Mouse (Mus musculus) neural tube, embryonic 11.5 days (tissue): ENCODE measurements at regions not wholly inside any gene's neighbourhood (a gene's known extent, or its start where the extent isn't known, plus 50 kb on each side); places are given as distances from the start of the nearest gene placed in this dataset.

Experiments used
- ATAC-seq: fragments of 200-750 bp; cut with Nextera tagmentation; 2 replicates; pipeline ENCODE4 v1.8.0; 2017; ENCODE audit warnings: moderate number of reproducible peaks, mild to moderate bottlenecking, moderate TSS enrichment, moderate library complexity; ENCODE audit not compliant: insufficient read depth, low FRiP score, low TSS enrichment
- DNase-seq: peaks from one replicate; pipeline ENCODE4 v3.0.0-alpha.2; 2015; ENCODE audit warnings: low spot score
- H3K27ac ChIP-seq: fragments of 300-500 bp; sonication (generic); 2 replicates; pipeline ENCODE4 v1.5.1; 2014; ENCODE audit warnings: low read depth, mild to moderate bottlenecking, low read length
- H3K27me3 ChIP-seq: fragments of 300-500 bp; sonication (generic); 2 replicates; pipeline ENCODE4 v1.6.1; 2014; ENCODE audit warnings: mild to moderate bottlenecking, low read length, mixed read lengths; ENCODE audit not compliant: control insufficient read depth, insufficient read depth
- H3K36me3 ChIP-seq: fragments of 300-500 bp; sonication (generic); 2 replicates; pipeline ENCODE4 v1.6.1; 2014; ENCODE audit warnings: mild to moderate bottlenecking, low read length, moderate library complexity, mixed read lengths; ENCODE audit not compliant: control insufficient read depth, insufficient read depth
- H3K4me1 ChIP-seq: fragments of 300-500 bp; sonication (generic); 2 replicates; pipeline ENCODE4 v1.6.1; 2014; ENCODE audit warnings: low read length, mixed read lengths; ENCODE audit not compliant: control insufficient read depth, insufficient read depth
- H3K4me2 ChIP-seq: fragments of 300-500 bp; sonication (generic); 2 replicates; pipeline ENCODE4 v1.6.1; 2014; ENCODE audit warnings: low read depth, mild to moderate bottlenecking, moderate library complexity
- H3K4me3 ChIP-seq: fragments of 300-500 bp; sonication (generic); 2 replicates; pipeline ENCODE4 v1.5.1; 2014; ENCODE audit warnings: low read depth, low read length
- H3K9ac ChIP-seq: fragments of 300-500 bp; sonication (generic); 2 replicates; pipeline ENCODE4 v1.6.1; 2014; ENCODE audit warnings: mild to moderate bottlenecking, low read length
- H3K9me3 ChIP-seq: fragments of 300-500 bp; sonication (generic); 2 replicates; pipeline ENCODE4 v1.6.1; 2016; ENCODE audit warnings: low read length; ENCODE audit not compliant: control insufficient read depth
- WGBS: fragments of 180-500 bp; shearing (Covaris S2); extraction: QIAGEN DNeasy Blood & Tissue Kit; methylation state at CpG from one replicate; pipeline ENCODE4 v1.1.7; 2014; 5-methylcytosine and 5-hydroxymethylcytosine counted together

GRCm38 (mm10) chr10:37501043-37501442 is 362.3 kb upstream of the Marcks start:
- Histone ChIP-seq H3K27me3 (no peaks in the 10 kb centered on the region), H3K9me3 (no peaks in the 10 kb centered on the region), H3K36me3 (no peaks in the 10 kb centered on the region), H3K4me2 (no peak overlapping the region), H3K9ac (no peak overlapping the region), H3K27ac (no peak overlapping the region), H3K4me3 (no peak overlapping the region), H3K4me1 (peaks cover 3% of the 10 kb centered on the region; the same call in 1 of the 2 replicates)
- WGBS: 91% methylated on average over 2 of the region's 2 CpGs
- no peak for ATAC-seq
- no peak for DNase-seq

- no peak overlapping the region for H3K4me2 ChIP-seq
- DNase-seq (no peak), ATAC-seq (no peak)
- H3K9me3 ChIP-seq: no peaks in the 10 kb centered on the region
- no peaks in the 10 kb centered on the region for H3K36me3 ChIP-seq
- no peak overlapping the region for H3K9ac ChIP-seq
- no peaks in the 10 kb centered on the region for H3K4me1 ChIP-seq
- H3K4me3 ChIP-seq: no peak overlapping the region
- H3K27ac ChIP-seq: no peak overlapping the region
- 84% methylated on average over 1 of the region's 1 CpGs for WGBS
- no peaks in the 10 kb centered on the region for H3K27me3 ChIP-seq
These were observed 356.7 kb upstream of the Marcks start for GRCm38 (mm10) chr10:37495467-37495866.

GRCm38 (mm10) chr10:37494552-37495166 is 355.9 kb upstream of the Marcks start:
- Histone ChIP-seq H3K4me2 (no peak overlapping the region), H3K36me3 (no peaks in the 10 kb centered on the region), H3K4me1 (no peaks in the 10 kb centered on the region), H3K27ac (no peak overlapping the region), H3K4me3 (no peak overlapping the region), H3K9me3 (no peaks in the 10 kb centered on the region), H3K27me3 (no peaks in the 10 kb centered on the region), H3K9ac (no peak overlapping the region)
- WGBS: 53% methylated on average over 3 of the region's 3 CpGs
- DNase-seq (no peak), ATAC-seq (no peak)

GRCm38 (mm10) chr10:37494098-37494497 is 355.4 kb upstream of the Marcks start:
- H3K9ac ChIP-seq: no peak overlapping the region
- no peak for DNase-seq
- H3K9me3 ChIP-seq: no peaks in the 10 kb centered on the region
- H3K36me3 ChIP-seq: no peaks in the 10 kb centered on the region
- no peak overlapping the region for H3K4me2 ChIP-seq
- H3K27me3 ChIP-seq: no peaks in the 10 kb centered on the region
- 61% methylated on average over 2 of the region's 2 CpGs for WGBS
- ATAC-seq: no peak
- H3K4me1 ChIP-seq: no peaks in the 10 kb centered on the region
- no peak overlapping the region for H3K27ac ChIP-seq
- H3K4me3 ChIP-seq: no peak overlapping the region

- Histone ChIP-seq H3K9ac (no peak overlapping the region), H3K27me3 (no peaks in the 10 kb centered on the region), H3K4me3 (no peak overlapping the region), H3K36me3 (no peaks in the 10 kb centered on the region), H3K4me2 (no peak overlapping the region), H3K4me1 (no peaks in the 10 kb centered on the region), H3K27ac (no peak overlapping the region), H3K9me3 (no peaks in the 10 kb centered on the region)
- DNase-seq (no peak), ATAC-seq (no peak)
- WGBS: 80% methylated on average over 6 of the region's 6 CpGs
These were observed 345.7 kb upstream of the Marcks start for GRCm38 (mm10) chr10:37484311-37485023.

- Histone ChIP-seq H3K27ac (no peak overlapping the region), H3K36me3 (no peaks in the 10 kb centered on the region), H3K4me3 (no peak overlapping the region), H3K4me1 (no peaks in the 10 kb centered on the region), H3K27me3 (no peaks in the 10 kb centered on the region), H3K9me3 (no peaks in the 10 kb centered on the region), H3K9ac (no peak overlapping the region), H3K4me2 (no peak overlapping the region)
- ATAC-seq: no peak
- 47% methylated on average over 4 of the region's 4 CpGs for WGBS
- DNase-seq: no peak
These were observed 344.8 kb upstream of the Marcks start for GRCm38 (mm10) chr10:37483521-37483920.

- no peaks in the 10 kb centered on the region for H3K9me3 ChIP-seq
- no peak for ATAC-seq
- H3K36me3 ChIP-seq: no peaks in the 10 kb centered on the region
- 88% methylated on average over 1 of the region's 1 CpGs for WGBS
- no peaks in the 10 kb centered on the region for H3K27me3 ChIP-seq
- no peak overlapping the region for H3K27ac ChIP-seq
- H3K4me2 ChIP-seq: no peak overlapping the region
- no peaks in the 10 kb centered on the region for H3K4me1 ChIP-seq
- DNase-seq: no peak
- H3K4me3 ChIP-seq: no peak overlapping the region
- no peak overlapping the region for H3K9ac ChIP-seq
These were observed 343.2 kb upstream of the Marcks start for GRCm38 (mm10) chr10:37481879-37482278.

GRCm38 (mm10) chr10:37480331-37480730 is 341.6 kb upstream of the Marcks start:
- Histone ChIP-seq H3K9ac (no peak overlapping the region), H3K4me1 (no peaks in the 10 kb centered on the region), H3K9me3 (no peaks in the 10 kb centered on the region), H3K36me3 (no peaks in the 10 kb centered on the region), H3K27ac (no peak overlapping the region), H3K27me3 (no peaks in the 10 kb centered on the region), H3K4me2 (no peak overlapping the region), H3K4me3 (no peak overlapping the region)
- no peak for ATAC-seq
- no peak for DNase-seq
- 83% methylated on average over 1 of the region's 1 CpGs for WGBS

GRCm38 (mm10) chr10:37478108-37478507 is 339.4 kb upstream of the Marcks start:
- ATAC-seq: no peak
- DNase-seq: no peak
- Histone ChIP-seq H3K36me3 (no peaks in the 10 kb centered on the region), H3K27ac (no peak overlapping the region), H3K4me1 (no peaks in the 10 kb centered on the region), H3K4me2 (no peak overlapping the region), H3K4me3 (no peak overlapping the region), H3K9me3 (no peaks in the 10 kb centered on the region), H3K27me3 (no peaks in the 10 kb centered on the region), H3K9ac (no peak overlapping the region)
- 90% methylated on average over 2 of the region's 2 CpGs for WGBS
